Mouse (Mus musculus) neural tube, embryonic 13.5 days (tissue): ENCODE measurements at regions not wholly inside any gene's neighbourhood (a gene's known extent, or its start where the extent isn't known, plus 50 kb on each side); places are given as distances from the start of the nearest gene placed in this dataset.
"Not testable (repeated sequence)": the region's sequence is repeated elsewhere in the genome, so short reads cannot be mapped to it uniquely, and the experiment has no call there.

Experiments used
- ATAC-seq: fragments of 200-750 bp; cut with Nextera tagmentation; 2 replicates; pipeline ENCODE4 v1.8.0; 2017; ENCODE audit warnings: low read depth, mild to moderate bottlenecking, moderate TSS enrichment, moderate library complexity
- H3K27ac ChIP-seq: fragments of 300-500 bp; sonication (generic); replicated peaks from 2 replicates; pipeline ENCODE4 v1.5.1; 2015; ENCODE audit warnings: moderate library complexity, mild to moderate bottlenecking, inconsistent platforms
- H3K27me3 ChIP-seq: fragments of 300-500 bp; sonication (generic); 2 replicates; pipeline ENCODE4 v1.6.1; 2015; ENCODE audit warnings: mild to moderate bottlenecking, inconsistent platforms
- H3K36me3 ChIP-seq: fragments of 300-500 bp; sonication (generic); 2 replicates; pipeline ENCODE4 v1.6.1; 2015; ENCODE audit warnings: mild to moderate bottlenecking, inconsistent platforms
- H3K4me1 ChIP-seq: fragments of 300-500 bp; sonication (generic); replicated peaks from 2 replicates; pipeline ENCODE4 v1.6.1; 2015; ENCODE audit warnings: inconsistent platforms
- H3K4me2 ChIP-seq: fragments of 300-500 bp; sonication (generic); 2 replicates; pipeline ENCODE4 v1.6.1; 2015; ENCODE audit warnings: inconsistent platforms, mild to moderate bottlenecking, moderate library complexity
- H3K4me3 ChIP-seq: fragments of 300-500 bp; sonication (generic); 2 replicates; pipeline ENCODE4 v1.5.1; 2015; ENCODE audit warnings: mild to moderate bottlenecking, inconsistent platforms
- H3K9ac ChIP-seq: fragments of 300-500 bp; sonication (generic); 2 replicates; pipeline ENCODE4 v1.6.1; 2015; ENCODE audit warnings: moderate library complexity, mild to moderate bottlenecking, inconsistent platforms
- H3K9me3 ChIP-seq: fragments of 300-500 bp; sonication (generic); 2 replicates; pipeline ENCODE4 v1.6.1; 2016; ENCODE audit warnings: inconsistent platforms
- WGBS: fragments of 180-500 bp; shearing (Covaris S2); methylation state at CpG from one replicate; pipeline ENCODE4 v1.1.7; 2015; 5-methylcytosine and 5-hydroxymethylcytosine counted together

- no peak for ATAC-seq
- no peaks in the 10 kb centered on the region for H3K36me3 ChIP-seq
- no peaks in the 10 kb centered on the region for H3K9me3 ChIP-seq
- H3K4me3 ChIP-seq, result no peak overlapping the region
- no peak overlapping the region for H3K9ac ChIP-seq
- H3K4me1 ChIP-seq, result no peaks in the 10 kb centered on the region
- H3K27ac ChIP-seq, result no peak overlapping the region
- H3K27me3 ChIP-seq, result no peaks in the 10 kb centered on the region
- no peak overlapping the region for H3K4me2 ChIP-seq
- WGBS, result 85% methylated on average over 9 of the region's 9 CpGs
These were observed 243.3 kb upstream of the Srek1ip1 start for GRCm38 (mm10) chr13:104549016-104549415.

- Histone ChIP-seq H3K9ac (no peak overlapping the region), H3K27me3 (no peaks in the 10 kb centered on the region)
- 91% methylated on average over 3 of the region's 3 CpGs for WGBS
These were observed 239.0 kb upstream of the Srek1ip1 start for GRCm38 (mm10) chr13:104553329-104553728.

GRCm38 (mm10) chr13:104556609-104557008, 235.7 kb upstream of the Srek1ip1 start:
- not testable (repeated sequence) for ATAC-seq, H3K4me1 ChIP-seq, H3K9ac ChIP-seq, H3K4me3 ChIP-seq, H3K27ac ChIP-seq, H3K36me3 ChIP-seq, H3K4me2 ChIP-seq, H3K9me3 ChIP-seq, H3K27me3 ChIP-seq
- 37% methylated on average over 7 of the region's 7 CpGs for WGBS

More at GRCm38 (mm10) chr13:104553329-104553728, 239.0 kb upstream of the Srek1ip1 start:
- Histone ChIP-seq H3K36me3 (no peaks in the 10 kb centered on the region), H3K4me1 (no peaks in the 10 kb centered on the region), H3K4me3 (no peak overlapping the region), H3K9me3 (no peaks in the 10 kb centered on the region), H3K4me2 (no peak overlapping the region), H3K27ac (no peak overlapping the region)
- no peak for ATAC-seq

- Histone ChIP-seq H3K36me3 (no peaks in the 10 kb centered on the region), H3K4me1 (peaks cover 5% of the 10 kb centered on the region; the same call in 1 of the 2 replicates), H3K27me3 (no peaks in the 10 kb centered on the region), H3K9ac (no peak overlapping the region), H3K4me3 (no peak overlapping the region), H3K4me2 (no peak overlapping the region), H3K27ac (no peak overlapping the region), H3K9me3 (no peaks in the 10 kb centered on the region)
- no peak for ATAC-seq
- WGBS, result 85% methylated on average over 5 of the region's 5 CpGs
These were observed 232.4 kb upstream of the Srek1ip1 start for GRCm38 (mm10) chr13:104559876-104560275.

- no peak overlapping the region for H3K4me3 ChIP-seq
- H3K4me2 ChIP-seq, result no peak overlapping the region
- no peaks in the 10 kb centered on the region for H3K36me3 ChIP-seq
- no peak overlapping the region for H3K27ac ChIP-seq
- WGBS, result 70% methylated on average over 15 of the region's 15 CpGs
- ATAC-seq, result no peak
- H3K9me3 ChIP-seq, result no peaks in the 10 kb centered on the region
- H3K4me1 ChIP-seq, result peaks cover 5% of the 10 kb centered on the region; the same call in 1 of the 2 replicates
- no peaks in the 10 kb centered on the region for H3K27me3 ChIP-seq
- no peak overlapping the region for H3K9ac ChIP-seq
These were observed 231.7 kb upstream of the Srek1ip1 start for GRCm38 (mm10) chr13:104560500-104561114.

- ATAC-seq, result no peak
- peaks cover 5% of the 10 kb centered on the region; the same call in 1 of the 2 replicates for H3K4me1 ChIP-seq
- WGBS, result 46% methylated on average over 3 of the region's 3 CpGs
These were observed 229.7 kb upstream of the Srek1ip1 start for GRCm38 (mm10) chr13:104562536-104562935.

GRCm38 (mm10) chr13:104563019-104563418, 229.3 kb upstream of the Srek1ip1 start:
- Histone ChIP-seq H3K4me2 (no peak overlapping the region), H3K27ac (no peak overlapping the region), H3K9ac (no peak overlapping the region), H3K4me3 (no peak overlapping the region), H3K4me1 (peaks cover 5% of the 10 kb centered on the region; the same call in 1 of the 2 replicates), H3K36me3 (no peaks in the 10 kb centered on the region), H3K9me3 (no peaks in the 10 kb centered on the region), H3K27me3 (no peaks in the 10 kb centered on the region)
- 23% methylated on average over 2 of the region's 2 CpGs for WGBS
- no peak for ATAC-seq

More at GRCm38 (mm10) chr13:104562536-104562935, 229.7 kb upstream of the Srek1ip1 start:
- Histone ChIP-seq H3K36me3 (no peaks in the 10 kb centered on the region), H3K9ac (no peak overlapping the region), H3K27me3 (no peaks in the 10 kb centered on the region), H3K4me3 (no peak overlapping the region), H3K27ac (no peak overlapping the region), H3K4me2 (no peak overlapping the region), H3K9me3 (no peaks in the 10 kb centered on the region)

- no peaks in the 10 kb centered on the region for H3K36me3 ChIP-seq
- WGBS, result 7% methylated on average over 7 of the region's 7 CpGs
- no peak overlapping the region for H3K4me3 ChIP-seq
- ATAC-seq, result no peak
- H3K4me2 ChIP-seq, result no peak overlapping the region
- no peak overlapping the region for H3K9ac ChIP-seq
- H3K4me1 ChIP-seq, result peaks cover 5% of the 10 kb centered on the region; the same call in 1 of the 2 replicates
- H3K27me3 ChIP-seq, result no peaks in the 10 kb centered on the region
- no peak overlapping the region for H3K27ac ChIP-seq
- no peaks in the 10 kb centered on the region for H3K9me3 ChIP-seq
These were observed 228.4 kb upstream of the Srek1ip1 start for GRCm38 (mm10) chr13:104563889-104564288.

GRCm38 (mm10) chr13:104569765-104570164, 222.5 kb upstream of the Srek1ip1 start:
- 53% methylated on average over 6 of the region's 6 CpGs for WGBS
- H3K27ac ChIP-seq, result no peak overlapping the region
- no peaks in the 10 kb centered on the region for H3K4me1 ChIP-seq
- H3K4me3 ChIP-seq, result no peak overlapping the region
- no peaks in the 10 kb centered on the region for H3K36me3 ChIP-seq
- H3K9ac ChIP-seq, result no peak overlapping the region
- H3K27me3 ChIP-seq, result no peaks in the 10 kb centered on the region
- no peak for ATAC-seq
- H3K4me2 ChIP-seq, result no peak overlapping the region
- no peaks in the 10 kb centered on the region for H3K9me3 ChIP-seq

GRCm38 (mm10) chr13:104572236-104572635, 220.0 kb upstream of the Srek1ip1 start:
- no peak for ATAC-seq

GRCm38 (mm10) chr13:104574396-104574795, 217.9 kb upstream of the Srek1ip1 start:
- Histone ChIP-seq H3K9me3 (no peaks in the 10 kb centered on the region), H3K4me1 (peaks cover 4% of the 10 kb centered on the region), H3K4me3 (no peak overlapping the region), H3K27ac (no peak overlapping the region), H3K9ac (no peak overlapping the region), H3K27me3 (no peaks in the 10 kb centered on the region), H3K4me2 (no peak overlapping the region), H3K36me3 (no peaks in the 10 kb centered on the region)
- no peak for ATAC-seq
- 89% methylated on average over 5 of the region's 5 CpGs for WGBS

More at GRCm38 (mm10) chr13:104572236-104572635, 220.0 kb upstream of the Srek1ip1 start:
- 76% methylated on average over 10 of the region's 10 CpGs for WGBS
- no peak overlapping the region for H3K9ac ChIP-seq
- no peak overlapping the region for H3K4me2 ChIP-seq
- no peaks in the 10 kb centered on the region for H3K9me3 ChIP-seq
- H3K4me1 ChIP-seq, result peaks cover 4% of the 10 kb centered on the region
- H3K36me3 ChIP-seq, result no peaks in the 10 kb centered on the region
- no peaks in the 10 kb centered on the region for H3K27me3 ChIP-seq
- no peak overlapping the region for H3K27ac ChIP-seq
- no peak overlapping the region for H3K4me3 ChIP-seq

GRCm38 (mm10) chr13:104576188-104576789, 216.0 kb upstream of the Srek1ip1 start:
- Histone ChIP-seq H3K9me3 (no peaks in the 10 kb centered on the region), H3K4me3 (no peak overlapping the region), H3K36me3 (no peaks in the 10 kb centered on the region), H3K27ac (no peak overlapping the region), H3K4me2 (peak overlapping the region; percentile 4; the same call in 1 of the 2 replicates), H3K27me3 (no peaks in the 10 kb centered on the region), H3K4me1 (peaks cover 8% of the 10 kb centered on the region), H3K9ac (no peak overlapping the region)
- 54% methylated on average over 10 of the region's 10 CpGs for WGBS
- ATAC-seq, result peak; percentile 41; the same call in 1 of the 2 replicates
